Mouse (Mus musculus) urinary bladder, postnatal 36 days (tissue): ENCODE data around the gene Grm6.

Experiments used
- DNase-seq, 2 experiments: peaks; one replicate each; pipeline ENCODE4 v3.0.0; 2022; ENCODE audit warnings: low spot score in 2 of 2, mixed read lengths in 1 of 2

Grm6 gene

DNA sequence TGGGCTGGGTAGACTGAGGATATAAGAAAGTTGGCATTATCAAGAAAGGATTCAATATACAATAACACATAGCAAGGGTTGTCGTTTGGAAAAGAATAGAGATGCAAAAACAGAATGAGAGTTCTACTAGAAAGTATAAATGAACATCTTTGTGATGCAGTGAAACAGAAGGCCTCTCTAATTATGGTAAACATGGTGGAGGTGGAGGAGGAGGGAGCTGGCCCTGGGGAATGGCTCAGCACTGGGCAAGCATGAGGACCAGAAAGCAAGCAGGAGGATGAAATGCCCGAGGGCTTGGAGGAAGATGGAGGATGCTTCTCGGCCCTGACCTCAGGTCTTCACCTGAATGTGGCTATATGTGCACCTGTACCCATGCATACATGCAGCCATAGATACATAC is 64.0 kb downstream of the Grm6 start:
- DNase-seq, result no peak
